Mouse (Mus musculus) CH12.LX (cell line): ENCODE measurements around the gene Fam172a.

Experiments
- CTCF ChIP-seq, 2 experiments: IDR thresholded peaks in 1 of 2; conservative IDR thresholded peaks in 1 of 2; 2 replicates each; pipeline ENCODE4 v1.5.1; 2011 to 2012; ENCODE audit warnings: low read depth in 2 of 2, low read length in 2 of 2, improper control_type of control experiment in 1 of 2, inconsistent platforms in 1 of 2, mild to moderate bottlenecking in 1 of 2, moderate library complexity in 1 of 2
- EP300 ChIP-seq: IDR thresholded peaks from 2 replicates; pipeline ENCODE4 v1.6.1; 2011; ENCODE audit warnings: low read length, improper control_type of control experiment
- KAT2A ChIP-seq: IDR thresholded peaks from 2 replicates; pipeline ENCODE4 v1.6.1; 2012; ENCODE audit warnings: low read length, improper control_type of control experiment, inconsistent platforms; ENCODE audit not compliant: insufficient replicate concordance
- MAX ChIP-seq: IDR thresholded peaks from 2 replicates; pipeline ENCODE4 v1.6.1; 2011; ENCODE audit warnings: low read length, improper control_type of control experiment
- MEF2A ChIP-seq: IDR thresholded peaks from 2 replicates; pipeline ENCODE4 v1.6.1; 2014; ENCODE audit warnings: low read depth, mild to moderate bottlenecking, inconsistent platforms, low read length, improper control_type of control experiment, borderline replicate concordance
- MXI1 ChIP-seq: IDR thresholded peaks from 2 replicates; pipeline ENCODE4 v1.6.1; 2011; ENCODE audit warnings: mild to moderate bottlenecking, low read depth, low read length, improper control_type of control experiment
- NRF1 ChIP-seq: IDR thresholded peaks from 2 replicates; pipeline ENCODE4 v1.6.1; 2014; ENCODE audit warnings: low read depth, mild to moderate bottlenecking, inconsistent platforms, low read length, improper control_type of control experiment, moderate library complexity
- POLR2A ChIP-seq: IDR thresholded peaks from 2 replicates; pipeline ENCODE4 v1.6.1; 2011; ENCODE audit warnings: low read depth, mild to moderate bottlenecking, improper control_type of control experiment, low read length
- RCOR1 ChIP-seq: conservative IDR thresholded peaks from 2 replicates; pipeline ENCODE4 v1.6.1; 2012; ENCODE audit warnings: low read depth, mild to moderate bottlenecking, inconsistent platforms, low read length, improper control_type of control experiment
- UBTF ChIP-seq: IDR thresholded peaks from 2 replicates; pipeline ENCODE4 v1.6.1; 2012; ENCODE audit warnings: low read depth, mild to moderate bottlenecking, inconsistent platforms, low read length, improper control_type of control experiment, moderate library complexity
- USF1 ChIP-seq: IDR thresholded peaks from 2 replicates; pipeline ENCODE4 v1.6.1; 2014; ENCODE audit warnings: low read depth, mild to moderate bottlenecking, inconsistent platforms, low read length, improper control_type of control experiment
- ZNF384 ChIP-seq: IDR thresholded peaks from 2 replicates; pipeline ENCODE4 v1.6.1; 2012; ENCODE audit warnings: low read depth, low read length, improper control_type of control experiment, inconsistent platforms

DNA sequence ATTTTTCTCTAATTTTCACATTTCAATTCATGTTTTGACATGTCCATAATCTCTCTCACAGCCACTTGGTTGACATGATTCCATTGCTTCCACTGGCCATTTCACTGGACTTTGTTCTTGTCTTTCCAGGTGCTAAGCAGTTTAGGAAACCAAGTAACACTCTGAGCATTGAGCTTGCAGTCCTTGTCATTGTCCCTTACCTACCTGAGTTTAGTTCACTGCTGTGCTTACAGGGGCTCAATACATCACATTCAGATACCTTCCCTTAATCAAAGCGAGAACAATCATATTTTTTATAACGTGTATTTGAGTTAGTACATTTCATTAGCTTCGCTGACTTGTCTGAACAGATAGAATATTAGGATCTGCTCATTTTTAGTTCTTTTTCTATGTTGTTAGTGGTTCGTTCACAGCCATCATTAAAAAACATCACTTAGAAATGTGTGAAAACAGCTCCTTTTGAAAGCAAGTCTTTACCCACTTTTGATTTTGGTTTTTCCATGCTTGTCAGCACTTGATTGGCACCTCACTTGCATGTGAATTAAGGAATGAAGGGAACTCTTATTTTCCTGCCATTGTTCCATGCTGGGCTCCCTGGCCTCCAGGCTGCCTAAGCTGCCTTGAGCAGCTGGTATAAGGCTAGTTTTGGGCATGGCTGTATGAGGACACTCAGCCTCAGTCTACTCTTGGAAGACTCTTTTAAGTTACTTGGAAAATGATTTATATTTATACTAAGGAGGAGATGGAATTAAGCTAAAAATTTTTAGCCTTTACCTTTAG lies 257.9 kb downstream of the Fam172a start:
- TF ChIP-seq MAX, result no peak
- no peak for TF ChIP-seq USF1
- no peak for TF ChIP-seq NRF1
- no peak for TF ChIP-seq POLR2A
- no peak for TF ChIP-seq EP300
- TF ChIP-seq RCOR1, result no peak
- TF ChIP-seq MXI1, result no peak
- TF ChIP-seq ZNF384, result no peak
- no peak for TF ChIP-seq UBTF
- TF ChIP-seq MEF2A, result no peak
- no peak for TF ChIP-seq KAT2A
- no peak for TF ChIP-seq CTCF (conservative IDR thresholded peaks at IDR 0.05 in 1 of 2, IDR thresholded peaks at IDR 0.05 in 1 of 2; ENCODE audit: low read depth in 2 of 2, low read length in 2 of 2)
